Mouse (Mus musculus): Measurements from ENCODE around the gene Lipt1. TPM values are rescaled to one million over a fixed set of nuclear protein-coding genes. Genes with fewer than 3 reads are reported as not detected.

Lipt1 gene
- polyA plus RNA-seq, 1 experiment from 2014 or later: 7.7 TPM

GRCm38 (mm10) chr1:37912751-37913150 is 41.2 kb downstream of the Lipt1 start:
- no peak overlapping the region for H3K27ac ChIP-seq
- H3K27me3 ChIP-seq (replicated peaks): no peaks in the 10 kb centered on the region
- H3K4me3 ChIP-seq: no peak overlapping the region
- H3K9me3 ChIP-seq: no peaks in the 10 kb centered on the region
- H3K36me3 ChIP-seq (replicated peaks): no peaks in the 10 kb centered on the region
- no peaks in the 10 kb centered on the region for H3K4me1 ChIP-seq
- no peak overlapping the region for H3K4me2 ChIP-seq
- no peak for ATAC-seq (replicated peaks)
- 77% methylated on average over 2 of the region's 2 CpGs for WGBS
- no peak overlapping the region for H3K9ac ChIP-seq

GRCm38 (mm10) chr1:37916393-37916792 is 44.9 kb downstream of the Lipt1 start, which contains the start of gene Lyg2:
Lyg2 (minus strand) TSS chr1:37916493.
- no peaks in the 10 kb centered on the region for H3K4me1 ChIP-seq
- H3K9ac ChIP-seq: no peak within 1 kb of the TSS
- no peaks in the 10 kb centered on the region for H3K36me3 ChIP-seq (replicated peaks)
- H3K4me3 ChIP-seq: no peak within 1 kb of the TSS
- H3K27me3 ChIP-seq (replicated peaks): no peaks in the 10 kb centered on the region
- no peak within 1 kb of the TSS for H3K27ac ChIP-seq
- no peak within 1 kb of the TSS for H3K4me2 ChIP-seq
- H3K9me3 ChIP-seq: no peaks in the 10 kb centered on the region
- ATAC-seq (replicated peaks): no peak
- WGBS: 74% methylated on average over 5 of the region's 5 CpGs

DNA sequence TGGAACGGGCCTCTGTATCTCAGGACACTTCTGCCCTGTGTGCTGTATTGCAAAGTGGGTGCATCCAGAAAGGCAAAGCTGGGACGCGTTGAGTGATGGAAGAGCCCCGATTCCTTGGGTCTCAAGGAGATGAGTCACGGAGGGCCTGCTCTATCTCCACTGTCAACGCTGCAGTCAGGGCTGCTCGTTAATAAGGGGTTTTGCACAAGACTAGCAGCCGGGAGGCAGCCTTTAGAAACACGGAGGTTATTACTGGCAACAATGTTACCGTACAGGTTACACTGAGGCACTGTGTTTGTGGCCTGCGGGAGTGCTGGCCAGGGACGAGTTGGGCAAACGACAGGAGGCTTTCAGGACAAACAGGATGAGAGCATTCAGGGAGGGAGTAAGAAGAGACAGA is 46.1 kb downstream of the Lipt1 start:
- no peaks in the 10 kb centered on the region for H3K36me3 ChIP-seq (replicated peaks)
- H3K4me2 ChIP-seq: no peak overlapping the region
- H3K27ac ChIP-seq: no peak overlapping the region
- 79% methylated on average over 13 of the region's 13 CpGs for WGBS
- no peak overlapping the region for H3K9ac ChIP-seq
- H3K27me3 ChIP-seq (replicated peaks): no peaks in the 10 kb centered on the region
- no peaks in the 10 kb centered on the region for H3K4me1 ChIP-seq
- no peak overlapping the region for H3K4me3 ChIP-seq
- H3K9me3 ChIP-seq: no peaks in the 10 kb centered on the region
- ATAC-seq (replicated peaks): no peak

- H3K4me2 ChIP-seq: no peak overlapping the region
- no peak for ATAC-seq (replicated peaks)
- no peaks in the 10 kb centered on the region for H3K36me3 ChIP-seq (replicated peaks)
- H3K9me3 ChIP-seq: no peaks in the 10 kb centered on the region
- no peak overlapping the region for H3K4me3 ChIP-seq
- H3K4me1 ChIP-seq: no peaks in the 10 kb centered on the region
- H3K9ac ChIP-seq: no peak overlapping the region
- no peaks in the 10 kb centered on the region for H3K27me3 ChIP-seq (replicated peaks)
- H3K27ac ChIP-seq: no peak overlapping the region
- 81% methylated on average over 6 of the region's 6 CpGs for WGBS
These were observed 46.6 kb downstream of the Lipt1 start for GRCm38 (mm10) chr1:37918096-37918495.

GRCm38 (mm10) chr1:37922536-37922935 is 51.0 kb downstream of the Lipt1 start:
- Histone ChIP-seq H3K4me2 (no peak overlapping the region), H3K4me3 (no peak overlapping the region), H3K36me3 (replicated peaks) (no peaks in the 10 kb centered on the region), H3K27ac (no peak overlapping the region), H3K27me3 (replicated peaks) (no peaks in the 10 kb centered on the region), H3K4me1 (no peaks in the 10 kb centered on the region), H3K9ac (no peak overlapping the region), H3K9me3 (no peaks in the 10 kb centered on the region)
- WGBS: 61% methylated on average over 8 of the region's 8 CpGs
- ATAC-seq (replicated peaks): no peak

Other genes starting within 250 kb of the Lipt1 start
- gene 2010300C02Rik, start 151.7 kb upstream of the Lipt1 start, polyA plus RNA-seq (2015; fragmentation: Nextera tagmentation; extraction: Ambion mirVana): 2.7 and 3.7 TPM in 2 replicates
- 19.1 and 20.8 TPM in 2 replicates for gene Tsga10, start 5.3 kb upstream of the Lipt1 start, polyA plus RNA-seq (2015; fragmentation: Nextera tagmentation; extraction: Ambion mirVana)
- gene Mitd1, start 18.7 kb downstream of the Lipt1 start, polyA plus RNA-seq (2015; fragmentation: Nextera tagmentation; extraction: Ambion mirVana): 15.6 and 15.9 TPM in 2 replicates
- 224 and 231 TPM in 2 replicates for gene Mrpl30, start 18.7 kb downstream of the Lipt1 start, polyA plus RNA-seq (2015; fragmentation: Nextera tagmentation; extraction: Ambion mirVana)
- gene Lyg2, start 44.8 kb downstream of the Lipt1 start, polyA plus RNA-seq (2015; fragmentation: Nextera tagmentation; extraction: Ambion mirVana): not detected in 2 replicates
- not detected in 2 replicates for gene Lyg1, start 86.0 kb downstream of the Lipt1 start, polyA plus RNA-seq (2015; fragmentation: Nextera tagmentation; extraction: Ambion mirVana)
- gene Txndc9, start 126.2 kb downstream of the Lipt1 start, polyA plus RNA-seq (2015; fragmentation: Nextera tagmentation; extraction: Ambion mirVana): 129 and 135 TPM in 2 replicates
- 21.1 and 23.6 TPM in 2 replicates for gene Eif5b, start 126.3 kb downstream of the Lipt1 start, polyA plus RNA-seq (2015; fragmentation: Nextera tagmentation; extraction: Ambion mirVana)

Data from midbrain, embryonic 15.5 days (tissue).